Mouse (Mus musculus) telencephalon, adult 2 months (tissue): Measurements from ENCODE around the gene Cldn34c1.
"Not testable (repeated sequence)": the region's sequence is repeated elsewhere in the genome, so short reads cannot be mapped to it uniquely, and the experiment has no call there.

Experiments used
- DNase-seq: peaks from one replicate; pipeline ENCODE4 v3.0.0-alpha.2; 2011; ENCODE audit warnings: low read depth, low spot score

Gene Cldn34c1

GRCm38 (mm10) chrX:123103291-123104260, at the start of gene Cldn34c1:
Cldn34c1 (plus strand) TSS chrX:123103495.
- DNase-seq, result peak; percentile 51

- no peak for DNase-seq
These were observed 15.9 kb upstream of the Cldn34c1 start for GRCm38 (mm10) chrX:123087441-123087840.

- not testable (repeated sequence) for DNase-seq
These were observed 489 bp upstream of the Cldn34c1 start for GRCm38 (mm10) chrX:123102806-123103205.

- DNase-seq, result not testable (repeated sequence)
These were observed 1.4 kb downstream of the Cldn34c1 start for GRCm38 (mm10) chrX:123104692-123105091.

- DNase-seq, result not testable (repeated sequence)
These were observed 119.1 kb downstream of the Cldn34c1 start, which contains the start of gene Srsx for GRCm38 (mm10) chrX:123222381-123222780. Srsx (minus strand) TSS chrX:123222481.
